18 mouse cellular contexts compared by ENCODE assay signal in genomic region chr10:111214084-111214483, GRCm38 (mm10). TPM values are rescaled to one million over a fixed set of nuclear protein-coding genes. Genes with fewer than 3 reads are reported as not detected.
A peak's percentile ranks its signal among the peaks of the same experiment; 100 is the strongest.
DNase-seq lines count a peak whose midpoint lies in the region; ATAC-seq and TF ChIP-seq lines count a peak whose summit lies in the region.
"Had no signal": no experiment of that assay in that cellular context is flagged by ENCODE, and none has a peak within 500 bp of the region (broad histone marks: within the 10 kb centered on the region; RNA-seq: fewer than 3 reads in every experiment).

No protein-coding gene starts in this region.

- no peak overlapping the region for H3K4me3 ChIP-seq in lung, postnatal 0 days (ENCODE audit: low read depth, low read length)
- no peak overlapping the region for H3K4me3 ChIP-seq in intestine, embryonic 15.5 days (replicated peaks)
- H3K4me3 ChIP-seq: embryonic facial prominence, embryonic 10.5 days; forebrain, embryonic 13.5 days; gastrocnemius, adult 2 months; heart, embryonic 12.5 days; hindbrain, embryonic 10.5 days; hindbrain, embryonic 15.5 days had no signal

- peak; percentile 66 for DNase-seq in lung, postnatal 0 days (ENCODE audit: low spot score)
- no peak for DNase-seq in lung, postnatal 4 days
- DNase-seq in CD4-positive helper T cell, adult 2 months (ENCODE audit: low read depth, low spot score): peak; percentile 69
- DNase-seq in naive thymus-derived CD4-positive, alpha-beta T cell, adult 2 months (ENCODE audit: low read depth): peak; percentile 34
- DNase-seq in adipocyte (ENCODE audit: low spot score): no peak
- DNase-seq: adrenal gland, postnatal 14 days; cerebellum, adult 11-12 months; cerebellum, adult 9-11 months; forebrain, postnatal 0 days; gastrocnemius, adult 2 months; gastrocnemius, postnatal 25 days had no signal

- no peak overlapping the region for H3K4me2 ChIP-seq in lung, postnatal 0 days (replicated peaks; ENCODE audit: low read depth, low read length)
- no peak overlapping the region for H3K4me2 ChIP-seq in intestine, embryonic 15.5 days (replicated peaks)
- H3K4me2 ChIP-seq: forebrain, embryonic 13.5 days; heart, embryonic 12.5 days; hindbrain, embryonic 15.5 days had no signal

- no peaks in the 10 kb centered on the region for H3K9me3 ChIP-seq in lung, postnatal 0 days (ENCODE audit: low read length)
- H3K9me3 ChIP-seq in intestine, embryonic 15.5 days: no peaks in the 10 kb centered on the region
- H3K9me3 ChIP-seq: embryonic facial prominence, embryonic 10.5 days; forebrain, embryonic 13.5 days; heart, embryonic 12.5 days; hindbrain, embryonic 10.5 days; hindbrain, embryonic 15.5 days had no signal

- ATAC-seq in lung, postnatal 0 days: peak; percentile 52; the same call in 1 of the 2 replicates
- peak; percentile 44 for ATAC-seq in activated CD4-positive, CD25-positive, alpha-beta regulatory T cell, adult 4 months
- no peak for ATAC-seq in intestine, embryonic 15.5 days
- ATAC-seq: forebrain, embryonic 13.5 days; forebrain, postnatal 0 days had no signal

- H3K27ac ChIP-seq in lung, postnatal 0 days (ENCODE audit: low read length): no peak overlapping the region
- no peak overlapping the region for H3K27ac ChIP-seq in intestine, embryonic 15.5 days
- H3K27ac ChIP-seq: embryonic facial prominence, embryonic 10.5 days; forebrain, embryonic 13.5 days; gastrocnemius, adult 2 months; hindbrain, embryonic 10.5 days; hindbrain, embryonic 15.5 days had no signal

- no peak for TF ChIP-seq CTCF in lung, postnatal 0 days (IDR thresholded peaks at IDR 0.05)

- no peaks in the 10 kb centered on the region for H3K27me3 ChIP-seq in lung, postnatal 0 days (replicated peaks; ENCODE audit: insufficient read depth, low read length)
- H3K27me3 ChIP-seq in intestine, embryonic 15.5 days (replicated peaks): no peaks in the 10 kb centered on the region
- H3K27me3 ChIP-seq: forebrain, embryonic 13.5 days; heart, embryonic 12.5 days; hindbrain, embryonic 15.5 days had no signal

- WGBS in lung, postnatal 0 days: 55% methylated on average over 3 of the region's 3 CpGs
- 91% methylated on average over 3 of the region's 3 CpGs for WGBS in intestine, embryonic 15.5 days

- no peak overlapping the region for H3K9ac ChIP-seq in lung, postnatal 0 days (replicated peaks; ENCODE audit: low read depth)
- no peak overlapping the region for H3K9ac ChIP-seq in intestine, embryonic 15.5 days
- H3K9ac ChIP-seq: forebrain, embryonic 13.5 days; forebrain, postnatal 0 days; heart, embryonic 12.5 days; hindbrain, embryonic 15.5 days had no signal

- H3K36me3 ChIP-seq in lung, postnatal 0 days (ENCODE audit: insufficient read depth, low read length): no peaks in the 10 kb centered on the region
- no peaks in the 10 kb centered on the region for H3K36me3 ChIP-seq in intestine, embryonic 15.5 days
- H3K36me3 ChIP-seq: embryonic facial prominence, embryonic 10.5 days; hindbrain, embryonic 10.5 days; hindbrain, embryonic 15.5 days had no signal

- H3K4me1 ChIP-seq in lung, postnatal 0 days (ENCODE audit: insufficient read depth, low read depth, low read length): no peaks in the 10 kb centered on the region
- H3K4me1 ChIP-seq in intestine, embryonic 15.5 days (replicated peaks): no peaks in the 10 kb centered on the region
- H3K4me1 ChIP-seq: embryonic facial prominence, embryonic 10.5 days; forebrain, embryonic 13.5 days; hindbrain, embryonic 10.5 days; hindbrain, embryonic 15.5 days had no signal

- TF ChIP-seq EP300 in lung, postnatal 0 days (IDR thresholded peaks at IDR 0.05): no peak

RNA-seq across cellular contexts. Expression of gene Osbpl8, which starts 49.5 kb away (rescaled TPM):
- polyA plus RNA-seq in lung, postnatal 0 days (2015; fragmentation: Nextera tagmentation; extraction: Ambion mirVana): 12.9 and 14.4 TPM in 2 replicates
- polyA plus RNA-seq in activated CD4-positive, CD25-positive, alpha-beta regulatory T cell, adult 4 months (2017; shearing (Covaris generic)): 10 to 100 TPM; 12.0 to 16.7 TPM
- polyA plus RNA-seq in intestine, embryonic 15.5 days (2015; fragmentation: Nextera tagmentation; extraction: Ambion mirVana): 4.8 and 5.4 TPM in 2 replicates

Comparison
In these comparisons a context has a peak if more than half of its experiments do, and no peak if none do; other contexts are left out.
1. DNase-seq: peak in lung, postnatal 0 days (single experiment), CD4-positive helper T cell, adult 2 months (single experiment) and naive thymus-derived CD4-positive, alpha-beta T cell, adult 2 months (single experiment); none in lung, postnatal 4 days (0 of 2) and adipocyte (single experiment).